Mouse (Mus musculus): ENCODE measurements around the gene Lrrfip1.

Gene Lrrfip1

GRCm38 (mm10) chr1:91026945-91027344 lies 28.4 kb downstream of the Lrrfip1 start:
- no peak for DNase-seq

- no peak for DNase-seq
Measured at GRCm38 (mm10) chr1:91030383-91030782, 31.8 kb downstream of the Lrrfip1 start.

- no peak for DNase-seq
Measured at GRCm38 (mm10) chr1:91031547-91031946, 33.0 kb downstream of the Lrrfip1 start.

- no peak for DNase-seq
Measured at GRCm38 (mm10) chr1:91032393-91032971, 33.9 kb downstream of the Lrrfip1 start.

- DNase-seq = no peak
Measured at GRCm38 (mm10) chr1:91034547-91034946, 36.0 kb downstream of the Lrrfip1 start.

GRCm38 (mm10) chr1:91035266-91035665 lies 36.7 kb downstream of the Lrrfip1 start:
- no peak for DNase-seq

- DNase-seq = no peak
Measured at GRCm38 (mm10) chr1:91037213-91037612, 38.7 kb downstream of the Lrrfip1 start.

- DNase-seq = no peak
Measured at GRCm38 (mm10) chr1:91038010-91038409, 39.5 kb downstream of the Lrrfip1 start.

- DNase-seq = no peak
Measured at GRCm38 (mm10) chr1:91038531-91038930, 40.0 kb downstream of the Lrrfip1 start.

- DNase-seq = no peak
Measured at GRCm38 (mm10) chr1:91041605-91042004, 43.1 kb downstream of the Lrrfip1 start.

GRCm38 (mm10) chr1:91043191-91043590 lies 44.7 kb downstream of the Lrrfip1 start:
- DNase-seq = no peak

- DNase-seq = no peak
Measured at GRCm38 (mm10) chr1:91044176-91044575, 45.6 kb downstream of the Lrrfip1 start.

GRCm38 (mm10) chr1:91044648-91045047 lies 46.1 kb downstream of the Lrrfip1 start:
- DNase-seq = no peak

GRCm38 (mm10) chr1:91046237-91046636 lies 47.7 kb downstream of the Lrrfip1 start:
- no peak for DNase-seq

GRCm38 (mm10) chr1:91049296-91049695 lies 50.8 kb downstream of the Lrrfip1 start:
- no peak for DNase-seq

- no peak for DNase-seq
Measured at GRCm38 (mm10) chr1:91051461-91052094, 53.0 kb downstream of the Lrrfip1 start.

GRCm38 (mm10) chr1:91052747-91053181 lies 54.2 kb downstream of the Lrrfip1 start:
- no peak for DNase-seq

GRCm38 (mm10) chr1:91053218-91054073 lies 54.9 kb downstream of the Lrrfip1 start:
- DNase-seq = no peak

GRCm38 (mm10) chr1:91054074-91054471 lies 55.5 kb downstream of the Lrrfip1 start:
- DNase-seq = no peak

GRCm38 (mm10) chr1:91054815-91055214 lies 56.3 kb downstream of the Lrrfip1 start:
- DNase-seq = no peak

GRCm38 (mm10) chr1:91055744-91056143 lies 57.2 kb downstream of the Lrrfip1 start:
- DNase-seq = no peak

GRCm38 (mm10) chr1:91056416-91056815 lies 57.9 kb downstream of the Lrrfip1 start:
- no peak for DNase-seq

GRCm38 (mm10) chr1:91057311-91058245 lies 59.0 kb downstream of the Lrrfip1 start:
- no peak for DNase-seq

Data from cerebellum, adult 9-10 months (tissue).